ENCODE assay signal across 8 mouse cellular contexts in genomic region chr13:95890851-95891471, GRCm38 (mm10). TPM values are rescaled to one million over a fixed set of nuclear protein-coding genes. Genes with fewer than 3 reads are reported as not detected.
A peak's percentile ranks its signal among the peaks of the same experiment; 100 is the strongest.
DNase-seq lines count a peak whose midpoint lies in the region; TF ChIP-seq lines count a peak whose summit lies in the region.

No protein-coding gene starts in this region.

- in situ Hi-C loops in ES-E14 (cut with MboI; ENCODE audit: low sequenced_read_pairs in 2 of 2, unreplicated experiment in 2 of 2): no loop called here

- no peaks in the 10 kb centered on the region; the same call in 1 of the 2 replicates for H3K36me3 ChIP-seq in ES-E14 (ENCODE audit: control insufficient read depth, insufficient read depth, low read length, poor library complexity, severe bottlenecking)
- no peaks in the 10 kb centered on the region for H3K36me3 ChIP-seq in megakaryocyte, embryonic 14.5 days (replicated peaks; ENCODE audit: low read length)

- peak overlapping the region; percentile 82 for H3K9ac ChIP-seq in ES-E14 (ENCODE audit: insufficient read depth, low read depth, low read length, poor library complexity, severe bottlenecking)

- H3K27ac ChIP-seq in ES-E14 (ENCODE audit: insufficient read depth, low read depth, low read length, poor library complexity, severe bottlenecking): no peak overlapping the region
- H3K27ac ChIP-seq in embryonic fibroblast, embryonic 13.5 days (ENCODE audit: insufficient read depth, low read length): no peak overlapping the region

- peaks cover 0 to 4% of the 10 kb centered on the region in 2 experiments; a peak in 2 of 4 replicates for H3K4me1 ChIP-seq in ES-E14 (ENCODE audit: control insufficient read depth in 2 of 2, insufficient read depth in 2 of 2, low read length in 2 of 2, poor library complexity in 1 of 2)
- no peaks in the 10 kb centered on the region for H3K4me1 ChIP-seq in embryonic fibroblast, embryonic 13.5 days (ENCODE audit: control insufficient read depth, insufficient read depth, low read length)
- H3K4me1 ChIP-seq in megakaryocyte, embryonic 14.5 days: peaks cover 59% of the 10 kb centered on the region

- intact Hi-C loops in heart, postnatal 14 days (cut with DNase I): loop anchor here (5.0 kb wide), 2 partner anchors 114 to 149 kb away; no protein-coding TSS in a partner anchor

- DNase-seq in ES-E14 (ENCODE audit: low read depth, low spot score) (peak; percentile 40), MN1 (ENCODE audit: low spot score) (no peak)
- peak; percentile 70 for DNase-seq in adrenal gland, postnatal 25 days
- peak; percentile 23 to 25 for DNase-seq in heart, postnatal 14 days
- peak; percentile 63 to 80 for DNase-seq in kidney, postnatal 4 days
- peak; percentile 37 for DNase-seq in right cerebral cortex, postnatal 25 days

- peak overlapping the region; percentile 79 to 87 for H3K4me3 ChIP-seq in ES-E14 (ENCODE audit: insufficient read depth in 1 of 2, low read depth in 1 of 2, low read length in 2 of 2, poor library complexity in 1 of 2, severe bottlenecking in 1 of 2)
- H3K4me3 ChIP-seq in embryonic fibroblast, embryonic 13.5 days (ENCODE audit: insufficient read depth, low read length): peak overlapping the region; percentile 54
- peak overlapping the region; percentile 94 for H3K4me3 ChIP-seq in megakaryocyte, embryonic 14.5 days (replicated peaks)

- TF ChIP-seq POLR2A in embryonic fibroblast, embryonic 13.5 days (IDR thresholded peaks at IDR 0.05; ENCODE audit: low read depth, low read length): no peak

- H3K27me3 ChIP-seq in megakaryocyte, embryonic 14.5 days (replicated peaks): peaks cover 50% of the 10 kb centered on the region

- no peaks in the 10 kb centered on the region for H3K9me3 ChIP-seq in ES-E14 (ENCODE audit: control insufficient read depth, insufficient read depth, low read depth, low read length)
- H3K9me3 ChIP-seq in megakaryocyte, embryonic 14.5 days: no peaks in the 10 kb centered on the region

- no peak for TF ChIP-seq CTCF in embryonic fibroblast, embryonic 13.5 days (IDR thresholded peaks at IDR 0.05; ENCODE audit: borderline replicate concordance, insufficient read depth, low read length)

TF ChIP-seq in ES-E14, 5 proteins besides CTCF, POLR2A, EP300 and RAD21:
- TF ChIP-seq ZNF384 (IDR thresholded peaks at IDR 0.05; ENCODE audit: low read depth, low read length): no peak
- no peak for TF ChIP-seq CHD2 (IDR thresholded peaks at IDR 0.05; ENCODE audit: low read depth, low read length)
- no peak for TF ChIP-seq ZC3H11A (IDR thresholded peaks at IDR 0.05; ENCODE audit: borderline replicate concordance, low read depth, low read length)
- no peak for TF ChIP-seq MAFK (IDR thresholded peaks at IDR 0.05; ENCODE audit: insufficient read depth, low read depth, low read length)
- no peak for TF ChIP-seq HCFC1 (IDR thresholded peaks at IDR 0.05; ENCODE audit: borderline replicate concordance, insufficient read depth, low read length)

RNA-seq across cellular contexts. Expression of gene Iqgap2, which starts 0.8 kb away (rescaled TPM):
- total RNA-seq in ES-E14 (2012; rRNA removed): 15.0 and 16.1 TPM in 2 replicates
- total RNA-seq in adrenal gland, postnatal 25 days (2021): 147 and 157 TPM in 2 replicates
- 3.4 and 7.4 TPM in 2 replicates for polyA plus RNA-seq in embryonic fibroblast, embryonic 13.5 days (2011; ENCODE audit: insufficient read length, low read depth, missing spikeins)
- total RNA-seq in heart, postnatal 14 days (2021): 1 to 10 TPM; 3.1 to 3.3 TPM
- 2.8 TPM in 1 of 2 replicates, not detected in the other for polyA plus RNA-seq in megakaryocyte, embryonic 14.5 days (2012; ENCODE audit: insufficient read depth, low replicate concordance)
